Mouse (Mus musculus): ENCODE data around the gene Rel. TPM values are rescaled to one million over a fixed set of nuclear protein-coding genes. Genes with fewer than 3 reads are reported as not detected.
"Not testable (repeated sequence)": the region's sequence is repeated elsewhere in the genome, so short reads cannot be mapped to it uniquely, and the experiment has no call there.

Gene Rel
- total and polyA plus RNA-seq, 2 experiments from 2014 or later = 2.2 to 4.1 TPM

DNA sequence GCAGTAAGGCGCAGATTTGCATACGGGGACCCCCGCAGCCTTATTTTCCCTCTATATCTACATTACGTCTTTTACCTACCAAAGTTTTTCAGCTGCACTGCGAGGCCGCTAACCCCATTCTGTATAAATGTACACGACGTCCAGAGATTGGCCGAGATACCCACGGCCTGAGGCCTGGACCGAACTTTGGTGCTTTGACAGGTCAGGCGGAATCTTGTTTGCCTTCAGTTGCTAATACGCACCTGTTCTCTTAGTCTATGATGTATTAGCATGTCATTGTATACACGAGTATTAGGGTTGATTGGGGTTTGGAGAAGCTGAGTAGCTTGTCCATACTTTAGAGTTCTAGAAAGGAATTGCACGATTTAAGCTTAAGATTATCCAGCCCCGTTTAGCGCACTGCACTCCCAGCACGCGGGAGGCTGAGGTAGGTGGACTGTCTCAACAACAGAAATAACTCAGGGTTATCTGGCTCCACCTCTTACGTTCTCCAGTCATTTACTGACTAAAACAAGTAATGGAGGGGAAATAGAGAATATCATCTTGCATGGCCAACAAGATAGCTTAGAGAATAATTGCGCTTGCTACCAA, 832 bp upstream of the Rel start:
- Histone ChIP-seq H3K36me3 (replicated peaks; ENCODE audit: control insufficient read depth, insufficient read depth, low read length) (no peaks in the 10 kb centered on the region), H3K4me3 (ENCODE audit: low read depth, low read length) (peak overlapping the region; percentile 83), H3K9me3 (replicated peaks; ENCODE audit: control insufficient read depth, low read length) (no peaks in the 10 kb centered on the region), H3K4me1 (ENCODE audit: control insufficient read depth, insufficient read depth) (peaks cover 4% of the 10 kb centered on the region; the same call in 1 of the 2 replicates), H3K4me2 (ENCODE audit: low read depth, low read length) (peak overlapping the region; percentile 73), H3K27me3 (ENCODE audit: control insufficient read depth, insufficient read depth, low read length) (no peaks in the 10 kb centered on the region), H3K27ac (ENCODE audit: low read depth) (peak overlapping the region; percentile 97), H3K9ac (replicated peaks; ENCODE audit: low read depth, low read length) (peak overlapping the region; percentile 70)
- no peak for TF ChIP-seq CTCF (IDR thresholded peaks at IDR 0.05; ENCODE audit: low read depth)
- TF ChIP-seq EP300 (IDR thresholded peaks at IDR 0.05; ENCODE audit: low read depth) = no peak
- 7% methylated on average over 21 of the region's 21 CpGs for WGBS
- DNase-seq (ENCODE audit: low spot score) (peak; percentile 29), ATAC-seq (ENCODE audit: insufficient read depth, low read depth) (no peak)

DNA sequence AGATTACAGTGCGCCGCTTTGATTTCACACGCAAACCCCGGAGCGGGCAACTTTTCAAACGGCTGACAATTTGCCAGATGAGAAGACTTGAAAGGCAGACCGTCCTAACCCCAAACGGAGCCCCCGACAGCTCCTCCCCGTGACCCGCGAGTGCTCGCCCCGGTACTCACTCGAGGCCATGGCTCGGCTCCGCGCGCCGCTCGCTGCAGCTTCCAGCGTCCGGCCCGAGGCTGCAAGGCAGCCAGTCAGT, 335 bp downstream of the Rel start:
- H3K27ac ChIP-seq (ENCODE audit: low read depth) = peak overlapping the region; percentile 97
- under 1% methylated on average over 24 of the region's 24 CpGs for WGBS
- peaks cover 4% of the 10 kb centered on the region; the same call in 1 of the 2 replicates for H3K4me1 ChIP-seq (ENCODE audit: control insufficient read depth, insufficient read depth)
- DNase-seq (ENCODE audit: low spot score) (no peak), ATAC-seq (ENCODE audit: insufficient read depth, low read depth) (no peak)
- peak overlapping the region; percentile 73 for H3K4me2 ChIP-seq (ENCODE audit: low read depth, low read length)
- H3K27me3 ChIP-seq (ENCODE audit: control insufficient read depth, insufficient read depth, low read length) = no peaks in the 10 kb centered on the region
- H3K4me3 ChIP-seq (ENCODE audit: low read depth, low read length) = peak overlapping the region; percentile 83
- no peaks in the 10 kb centered on the region for H3K36me3 ChIP-seq (replicated peaks; ENCODE audit: control insufficient read depth, insufficient read depth, low read length)
- H3K9ac ChIP-seq (replicated peaks; ENCODE audit: low read depth, low read length) = peak overlapping the region; percentile 70
- no peaks in the 10 kb centered on the region for H3K9me3 ChIP-seq (replicated peaks; ENCODE audit: control insufficient read depth, low read length)
- TF ChIP-seq CTCF (IDR thresholded peaks at IDR 0.05; ENCODE audit: low read depth) (no peak), EP300 (IDR thresholded peaks at IDR 0.05; ENCODE audit: low read depth) (no peak)

DNA sequence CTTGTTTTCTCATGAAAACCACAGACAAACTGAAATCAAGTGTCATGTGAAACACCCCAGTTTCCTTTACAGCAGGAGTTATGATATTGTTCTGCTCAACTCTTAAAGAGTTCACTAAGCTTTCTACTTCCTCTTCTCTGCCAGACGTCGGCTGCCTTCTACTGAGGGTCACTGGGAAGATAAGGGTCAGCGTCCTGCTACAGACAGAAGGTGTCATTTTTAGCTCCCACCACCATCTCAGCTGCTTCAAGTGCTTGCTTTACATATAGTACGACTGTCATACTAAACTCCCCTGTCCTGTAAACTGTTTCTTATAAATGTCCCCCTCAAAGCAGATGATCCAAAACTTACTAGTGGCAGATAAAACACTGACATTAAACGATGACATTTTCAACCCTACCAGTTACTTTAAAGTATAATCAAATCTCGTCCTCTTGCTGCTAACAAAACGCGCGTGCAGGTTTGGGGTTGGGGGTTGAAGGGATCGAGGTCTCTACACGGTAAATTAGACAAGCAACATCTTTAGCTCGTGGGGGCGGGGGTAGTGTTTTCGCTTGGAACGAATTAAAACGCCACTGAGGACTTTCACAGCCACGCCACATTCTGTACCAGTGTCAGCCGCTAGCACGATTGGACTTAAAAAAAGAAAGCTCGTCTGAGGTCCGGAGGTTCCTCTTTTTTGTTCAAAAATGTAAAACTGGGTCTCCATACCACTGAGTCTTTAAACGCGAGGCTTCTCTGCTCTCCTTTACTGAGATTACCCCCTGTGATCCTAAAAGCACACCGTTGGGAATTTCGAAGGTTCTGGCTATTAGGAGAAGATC, 872 bp downstream of the Rel start:
- peak; percentile 66 for DNase-seq (ENCODE audit: low spot score)

DNA sequence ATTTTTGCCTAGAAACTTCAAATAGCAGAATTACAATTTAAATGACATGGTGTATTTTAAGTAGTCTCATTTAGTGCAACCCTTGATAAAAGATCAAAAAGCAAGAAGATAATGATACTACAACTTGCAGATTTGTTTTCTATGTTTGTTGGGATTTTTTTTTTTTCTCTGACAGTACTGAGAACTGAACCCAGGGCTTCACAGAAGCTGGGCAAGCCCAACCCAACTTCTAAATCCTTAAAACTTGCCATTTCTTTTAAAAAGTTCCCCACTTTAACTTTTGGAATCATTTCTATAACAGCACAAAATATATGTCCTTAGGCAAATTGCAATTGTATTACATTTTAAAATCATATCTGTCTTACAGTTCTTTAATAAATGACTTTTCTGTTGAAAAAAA, 1.7 kb downstream of the Rel start:
- no peak for TF ChIP-seq EP300 (IDR thresholded peaks at IDR 0.05; ENCODE audit: low read depth)
- no peak for TF ChIP-seq CTCF (IDR thresholded peaks at IDR 0.05; ENCODE audit: low read depth)
- Histone ChIP-seq H3K27ac (ENCODE audit: low read depth) (no peak overlapping the region), H3K27me3 (ENCODE audit: control insufficient read depth, insufficient read depth, low read length) (no peaks in the 10 kb centered on the region), H3K4me2 (ENCODE audit: low read depth, low read length) (peak overlapping the region; percentile 43; the same call in 1 of the 2 replicates), H3K4me3 (ENCODE audit: low read depth, low read length) (peak overlapping the region; percentile 9; the same call in 1 of the 2 replicates), H3K9ac (replicated peaks; ENCODE audit: low read depth, low read length) (no peak overlapping the region), H3K9me3 (replicated peaks; ENCODE audit: control insufficient read depth, low read length) (no peaks in the 10 kb centered on the region), H3K36me3 (replicated peaks; ENCODE audit: control insufficient read depth, insufficient read depth, low read length) (no peaks in the 10 kb centered on the region), H3K4me1 (ENCODE audit: control insufficient read depth, insufficient read depth) (peaks cover 4% of the 10 kb centered on the region; the same call in 1 of the 2 replicates)
- ATAC-seq (ENCODE audit: insufficient read depth, low read depth) = no peak
- DNase-seq (ENCODE audit: low spot score) = no peak

More for the DNA sequence above, 872 bp downstream of the Rel start:
- peak overlapping the region; percentile 97 for H3K27ac ChIP-seq (ENCODE audit: low read depth)
- peaks cover 4% of the 10 kb centered on the region; the same call in 1 of the 2 replicates for H3K4me1 ChIP-seq (ENCODE audit: control insufficient read depth, insufficient read depth)
- H3K36me3 ChIP-seq (replicated peaks; ENCODE audit: control insufficient read depth, insufficient read depth, low read length) = no peaks in the 10 kb centered on the region
- under 1% methylated on average over 25 of the region's 25 CpGs for whole genome bisulfite sequencing
- H3K27me3 ChIP-seq (ENCODE audit: control insufficient read depth, insufficient read depth, low read length) = no peaks in the 10 kb centered on the region
- peak overlapping the region; percentile 70 for H3K9ac ChIP-seq (replicated peaks; ENCODE audit: low read depth, low read length)
- H3K9me3 ChIP-seq (replicated peaks; ENCODE audit: control insufficient read depth, low read length) = no peaks in the 10 kb centered on the region
- TF ChIP-seq CTCF (IDR thresholded peaks at IDR 0.05; ENCODE audit: low read depth) (no peak), EP300 (IDR thresholded peaks at IDR 0.05; ENCODE audit: low read depth) (0 out of 2 replicates have a peak, but pooled peaks have one; percentile 20)
- peak overlapping the region; percentile 83 for H3K4me3 ChIP-seq (ENCODE audit: low read depth, low read length)
- no peak for ATAC-seq (ENCODE audit: insufficient read depth, low read depth)
- H3K4me2 ChIP-seq (ENCODE audit: low read depth, low read length) = peak overlapping the region; percentile 73

DNA sequence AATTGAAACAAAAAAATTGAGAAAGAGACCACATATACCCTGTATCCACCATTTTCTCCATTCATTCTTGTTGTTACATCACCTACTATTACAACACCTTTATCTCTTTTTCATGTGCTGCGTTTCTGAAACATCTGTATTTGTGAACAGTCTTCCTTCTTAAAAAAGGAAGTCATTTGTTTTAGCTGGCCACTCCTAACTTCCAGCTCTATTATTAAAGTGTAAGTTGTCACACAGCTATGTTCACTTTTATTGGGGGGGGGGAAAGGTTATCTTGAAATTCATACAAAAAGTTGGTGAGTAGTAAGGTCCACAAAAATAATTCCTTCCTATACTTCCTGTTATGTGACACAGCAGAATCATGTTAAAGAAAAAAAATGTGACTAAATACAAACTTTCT, 2.8 kb downstream of the Rel start:
- Histone ChIP-seq H3K27ac (ENCODE audit: low read depth) (no peak overlapping the region), H3K27me3 (ENCODE audit: control insufficient read depth, insufficient read depth, low read length) (no peaks in the 10 kb centered on the region), H3K4me3 (ENCODE audit: low read depth, low read length) (no peak overlapping the region), H3K9ac (replicated peaks; ENCODE audit: low read depth, low read length) (no peak overlapping the region), H3K4me2 (ENCODE audit: low read depth, low read length) (no peak overlapping the region), H3K4me1 (ENCODE audit: control insufficient read depth, insufficient read depth) (peaks cover 4% of the 10 kb centered on the region; the same call in 1 of the 2 replicates), H3K36me3 (replicated peaks; ENCODE audit: control insufficient read depth, insufficient read depth, low read length) (no peaks in the 10 kb centered on the region), H3K9me3 (replicated peaks; ENCODE audit: control insufficient read depth, low read length) (no peaks in the 10 kb centered on the region)
- no peak for TF ChIP-seq CTCF (IDR thresholded peaks at IDR 0.05; ENCODE audit: low read depth)
- no peak for ATAC-seq (ENCODE audit: insufficient read depth, low read depth)
- DNase-seq (ENCODE audit: low spot score) = no peak
- 46% methylated on average over 1 of the region's 1 CpGs for WGBS

DNA sequence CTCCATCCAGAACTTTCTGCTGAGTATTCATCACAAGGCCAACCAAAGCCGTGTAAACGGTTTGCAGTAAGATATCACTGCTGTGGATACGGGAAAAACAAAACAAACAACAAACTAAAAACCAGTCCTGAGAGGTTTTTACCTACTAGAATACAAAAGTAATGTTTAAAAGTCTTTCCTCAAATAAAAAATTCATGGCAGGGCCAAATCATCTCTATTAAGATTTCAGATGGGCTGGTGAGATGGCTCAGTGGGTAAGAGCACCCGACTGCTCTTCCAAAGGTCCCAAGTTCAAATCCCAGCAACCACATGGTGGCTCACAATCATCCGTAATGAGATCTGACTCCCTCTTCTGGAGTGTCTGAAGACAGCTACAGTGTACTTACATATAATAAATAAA, 3.4 kb downstream of the Rel start:
- not testable (repeated sequence) for H3K27me3 ChIP-seq (ENCODE audit: control insufficient read depth, insufficient read depth, low read length); H3K4me1 ChIP-seq (ENCODE audit: control insufficient read depth, insufficient read depth); H3K4me3 ChIP-seq (ENCODE audit: low read depth, low read length); H3K9me3 ChIP-seq (replicated peaks; ENCODE audit: control insufficient read depth, low read length); H3K36me3 ChIP-seq (replicated peaks; ENCODE audit: control insufficient read depth, insufficient read depth, low read length); DNase-seq (ENCODE audit: low spot score); ATAC-seq (ENCODE audit: insufficient read depth, low read depth); H3K9ac ChIP-seq (replicated peaks; ENCODE audit: low read depth, low read length); H3K4me2 ChIP-seq (ENCODE audit: low read depth, low read length); H3K27ac ChIP-seq (ENCODE audit: low read depth)
- WGBS = 81% methylated on average over 4 of the region's 5 CpGs
